Mouse (Mus musculus) lung, embryonic 14.5 days (tissue): ENCODE measurements around the gene Akap10. TPM values are rescaled to one million over a fixed set of nuclear protein-coding genes. Genes with fewer than 3 reads are reported as not detected.

ENCODE experiments used
- ATAC-seq: fragments of 200-750 bp; cut with Nextera tagmentation; 2 replicates; pipeline ENCODE4 v1.8.0; 2017; ENCODE audit warnings: mild to moderate bottlenecking, moderate TSS enrichment, moderate library complexity; ENCODE audit not compliant: insufficient read depth
- DNase-seq: peaks from one replicate; pipeline ENCODE4 v3.0.0-alpha.2; 2015
- H3K27ac ChIP-seq: fragments of 300-500 bp; sonication (generic); 2 replicates; pipeline ENCODE4 v1.5.1; 2014; ENCODE audit warnings: low read depth, mild to moderate bottlenecking, moderate library complexity
- H3K27me3 ChIP-seq: fragments of 300-500 bp; sonication (generic); 2 replicates; pipeline ENCODE4 v1.6.1; 2014; ENCODE audit warnings: low read length, control low read depth; ENCODE audit not compliant: insufficient read depth
- H3K36me3 ChIP-seq: fragments of 300-500 bp; sonication (generic); 2 replicates; pipeline ENCODE4 v1.6.1; 2014; ENCODE audit warnings: control low read depth; ENCODE audit not compliant: insufficient read depth
- H3K4me1 ChIP-seq: fragments of 300-500 bp; sonication (generic); 2 replicates; pipeline ENCODE4 v1.6.1; 2014; ENCODE audit warnings: antibody characterized with exemption, control low read depth; ENCODE audit not compliant: insufficient read depth
- H3K4me2 ChIP-seq: fragments of 300-500 bp; sonication (generic); 2 replicates; pipeline ENCODE4 v1.6.1; 2014; ENCODE audit warnings: mild to moderate bottlenecking
- H3K4me3 ChIP-seq: fragments of 300-500 bp; sonication (generic); 2 replicates; pipeline ENCODE4 v1.5.1; 2014; ENCODE audit warnings: low read depth, low read length
- H3K9ac ChIP-seq: fragments of 300-500 bp; sonication (generic); 2 replicates; pipeline ENCODE4 v1.6.1; 2014
- H3K9me3 ChIP-seq: fragments of 300-500 bp; sonication (generic); 2 replicates; pipeline ENCODE4 v1.6.1; 2016; ENCODE audit warnings: low read depth, low read length, control low read depth
- CTCF ChIP-seq: IDR thresholded peaks from 2 replicates; pipeline ENCODE4 v1.5.1; 2016; ENCODE audit warnings: antibody characterized with exemption, low read depth
- WGBS: fragments of 180-500 bp; shearing (Covaris S2); extraction: QIAGEN DNeasy Blood & Tissue Kit; methylation state at CpG from one replicate; pipeline ENCODE4 v1.1.7; 2014; 5-methylcytosine and 5-hydroxymethylcytosine counted together
- polyA plus RNA-seq: library from polyadenylated mRNA; unstranded; fragments of >200 nt; fragmentation: Nextera tagmentation; extraction: Ambion mirVana; gene quantifications from 2 replicates; pipeline ENCODE4 v1.2.1, GENCODE M21; 2014

Gene Akap10
- 19.0 and 20.4 TPM in 2 replicates for polyA plus RNA-seq

DNA sequence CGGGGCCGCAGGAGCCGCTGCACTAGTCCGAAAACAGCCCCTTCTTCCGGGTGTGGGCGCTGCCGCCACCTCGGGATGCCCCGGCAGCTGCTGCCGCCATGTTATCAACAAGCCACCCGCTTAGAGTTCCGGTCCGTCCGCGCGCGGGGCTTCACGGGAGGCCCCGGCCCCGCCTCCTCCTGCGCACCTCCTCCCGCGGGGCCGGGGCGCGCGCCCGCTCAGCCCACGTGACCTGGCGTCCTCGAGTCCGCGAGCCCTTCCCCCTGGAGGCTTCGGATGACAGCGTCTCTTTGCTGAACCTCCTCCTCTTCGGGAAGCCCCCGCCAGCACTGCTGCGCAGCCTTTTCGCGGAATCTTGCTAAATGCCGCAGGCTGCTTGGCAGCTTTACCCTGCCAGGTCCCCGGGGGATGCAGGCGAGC, at the start of gene Akap10:
TSS of gene Akap10 (minus strand) at position 155 of the 420 bp plus-strand sequence.
- H3K9ac ChIP-seq: peak within 1 kb of the TSS; percentile 88
- H3K36me3 ChIP-seq: peaks cover 5% of the 10 kb centered on the region; the same call in 1 of the 2 replicates
- peak within 1 kb of the TSS; percentile 84 for H3K4me2 ChIP-seq
- H3K27me3 ChIP-seq: no peaks in the 10 kb centered on the region
- ATAC-seq: peak; percentile 96
- under 1% methylated on average over 43 of the region's 43 CpGs for WGBS
- peak; percentile 11; the same call in 1 of the 2 replicates for TF ChIP-seq CTCF
- peak within 1 kb of the TSS; percentile 95 for H3K4me3 ChIP-seq
- 0 out of 2 replicates have a peak, but pooled peaks cover 3% of the 10 kb centered on the region for H3K4me1 ChIP-seq
- H3K9me3 ChIP-seq: no peaks in the 10 kb centered on the region
- peak; percentile 98 for DNase-seq
- peak within 1 kb of the TSS; percentile 93 for H3K27ac ChIP-seq

- H3K27ac ChIP-seq: no peak overlapping the region
- H3K27me3 ChIP-seq: peaks cover 3% of the 10 kb centered on the region; the same call in 1 of the 2 replicates
- DNase-seq (no peak), ATAC-seq (no peak)
- H3K4me3 ChIP-seq: no peak overlapping the region
- TF ChIP-seq CTCF: no peak
- H3K4me1 ChIP-seq: peaks cover 3% of the 10 kb centered on the region; the same call in 1 of the 2 replicates
- no peaks in the 10 kb centered on the region for H3K36me3 ChIP-seq
- H3K9ac ChIP-seq: no peak overlapping the region
- no peak overlapping the region for H3K4me2 ChIP-seq
- no peaks in the 10 kb centered on the region for H3K9me3 ChIP-seq
- 83% methylated on average over 1 of the region's 1 CpGs for WGBS
Measured at GRCm38 (mm10) chr11:61975783-61976182, 45.7 kb upstream of the Akap10 start.

DNA sequence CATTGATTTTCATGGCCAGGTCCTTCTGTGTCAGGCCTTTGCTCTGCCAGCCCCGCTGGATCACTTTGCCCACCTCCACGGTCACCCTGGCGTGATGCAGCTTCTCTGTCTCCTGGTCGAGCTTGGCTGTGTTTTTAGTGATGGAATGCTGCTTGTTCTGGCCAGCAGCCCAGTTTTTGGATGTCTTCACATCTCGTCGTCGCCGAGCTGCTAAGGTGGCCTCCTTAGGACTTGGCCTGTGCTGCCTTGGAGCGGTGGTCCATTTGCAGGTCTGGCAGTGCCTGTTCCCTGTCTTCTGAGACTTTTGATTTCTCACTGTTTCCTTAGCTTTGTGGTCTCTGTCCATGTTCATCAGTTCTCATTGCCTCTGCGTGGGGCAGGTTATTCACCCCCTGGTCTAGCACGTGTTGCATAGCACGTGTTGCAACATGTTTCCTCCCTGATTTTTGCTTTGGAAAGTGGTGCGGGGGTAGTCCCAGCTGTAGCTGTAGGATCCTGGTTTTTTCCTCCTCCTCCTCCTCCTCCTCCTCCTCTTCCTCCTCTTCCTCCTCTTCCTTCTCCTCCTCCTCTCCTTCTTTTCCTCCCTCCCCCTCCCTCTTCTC, 44.2 kb upstream of the Akap10 start:
- no peak; the same call in 1 of the 2 replicates for ATAC-seq
- peak; percentile 57 for DNase-seq
- TF ChIP-seq CTCF: no peak

GRCm38 (mm10) chr11:61971441-61972221, 41.6 kb upstream of the Akap10 start:
- peaks cover 3% of the 10 kb centered on the region; the same call in 1 of the 2 replicates for H3K4me1 ChIP-seq
- no peak for DNase-seq
- H3K4me2 ChIP-seq: no peak overlapping the region
- H3K27me3 ChIP-seq: peaks cover 3% of the 10 kb centered on the region; the same call in 1 of the 2 replicates
- no peak overlapping the region for H3K27ac ChIP-seq
- no peaks in the 10 kb centered on the region for H3K36me3 ChIP-seq
- 41% methylated on average over 7 of the region's 7 CpGs for WGBS
- ATAC-seq: no peak
- no peaks in the 10 kb centered on the region for H3K9me3 ChIP-seq
- no peak overlapping the region for H3K4me3 ChIP-seq
- no peak for TF ChIP-seq CTCF
- no peak overlapping the region for H3K9ac ChIP-seq

More for the DNA sequence above, 44.2 kb upstream of the Akap10 start:
- Histone ChIP-seq H3K4me1 (peaks cover 3% of the 10 kb centered on the region; the same call in 1 of the 2 replicates), H3K9me3 (no peaks in the 10 kb centered on the region), H3K27me3 (peaks cover 3% of the 10 kb centered on the region; the same call in 1 of the 2 replicates), H3K4me3 (no peak overlapping the region), H3K27ac (no peak overlapping the region), H3K9ac (no peak overlapping the region), H3K36me3 (no peaks in the 10 kb centered on the region), H3K4me2 (no peak overlapping the region)
- 41% methylated on average over 13 of the region's 13 CpGs for WGBS

GRCm38 (mm10) chr11:61970901-61971300, 40.8 kb upstream of the Akap10 start:
- Histone ChIP-seq H3K4me3 (no peak overlapping the region), H3K9me3 (no peaks in the 10 kb centered on the region), H3K27ac (no peak overlapping the region), H3K27me3 (peaks cover 3% of the 10 kb centered on the region; the same call in 1 of the 2 replicates), H3K36me3 (no peaks in the 10 kb centered on the region), H3K4me1 (peaks cover 3% of the 10 kb centered on the region; the same call in 1 of the 2 replicates), H3K4me2 (no peak overlapping the region), H3K9ac (no peak overlapping the region)
- ATAC-seq: no peak
- 36% methylated on average over 5 of the region's 5 CpGs for WGBS
- DNase-seq: peak; percentile 17
- TF ChIP-seq CTCF: no peak

DNA sequence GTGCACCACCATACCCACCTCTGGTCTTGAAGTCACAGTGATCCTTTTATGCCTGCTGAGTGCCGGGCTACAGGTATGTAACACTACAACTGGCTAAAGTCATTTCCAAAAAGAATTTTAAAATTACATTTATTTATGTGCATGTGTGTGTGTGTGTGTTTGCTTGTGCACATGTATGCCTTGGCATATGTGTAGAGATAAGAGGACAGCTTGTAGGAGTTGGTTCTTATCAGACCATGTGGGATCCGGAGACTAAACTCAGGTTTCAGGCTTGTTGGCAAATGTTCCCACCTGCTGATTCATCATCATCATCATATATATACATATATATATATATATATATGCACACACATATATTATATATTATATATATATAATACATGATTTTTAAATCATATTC, 38.8 kb upstream of the Akap10 start:
- H3K9ac ChIP-seq: no peak overlapping the region
- peaks cover 3% of the 10 kb centered on the region; the same call in 1 of the 2 replicates for H3K27me3 ChIP-seq
- H3K27ac ChIP-seq: no peak overlapping the region
- TF ChIP-seq CTCF: no peak
- H3K4me2 ChIP-seq: no peak overlapping the region
- peaks cover 1% of the 10 kb centered on the region; the same call in 1 of the 2 replicates for H3K4me1 ChIP-seq
- no peaks in the 10 kb centered on the region for H3K9me3 ChIP-seq
- 80% methylated on average over 2 of the region's 2 CpGs for WGBS
- H3K4me3 ChIP-seq: no peak overlapping the region
- no peak for DNase-seq
- no peaks in the 10 kb centered on the region for H3K36me3 ChIP-seq
- ATAC-seq: no peak

DNA sequence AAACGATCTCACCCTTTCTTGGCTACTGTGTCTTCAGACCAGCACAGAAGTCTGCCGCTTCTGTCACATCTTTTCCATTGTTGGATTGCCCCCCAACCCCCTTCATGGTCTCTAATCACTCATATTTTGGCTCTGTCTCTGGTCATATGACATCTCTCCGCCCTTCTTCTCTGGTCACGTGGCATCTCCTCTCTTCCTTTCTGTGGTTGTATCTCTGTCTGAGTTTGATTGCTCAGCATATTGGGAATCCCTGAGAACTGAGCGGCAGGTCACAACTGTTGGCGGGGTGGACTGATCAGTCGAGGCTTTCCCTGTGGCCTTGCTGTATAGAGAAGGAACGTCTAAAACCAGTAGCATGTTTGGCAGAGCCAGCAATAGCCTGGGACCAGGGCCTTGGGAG, 37.0 kb upstream of the Akap10 start:
- peaks cover 3% of the 10 kb centered on the region; the same call in 1 of the 2 replicates for H3K27me3 ChIP-seq
- no peak for DNase-seq
- H3K9me3 ChIP-seq: no peaks in the 10 kb centered on the region
- H3K36me3 ChIP-seq: no peaks in the 10 kb centered on the region
- H3K4me2 ChIP-seq: no peak overlapping the region
- TF ChIP-seq CTCF: no peak
- H3K4me3 ChIP-seq: no peak overlapping the region
- H3K27ac ChIP-seq: no peak overlapping the region
- ATAC-seq: no peak
- H3K4me1 ChIP-seq: no peaks in the 10 kb centered on the region
- WGBS: 74% methylated on average over 8 of the region's 8 CpGs
- no peak overlapping the region for H3K9ac ChIP-seq
